Mouse (Mus musculus): Measurements from ENCODE around the gene Dennd4a.

GRCm38 (mm10) chr9:64778151-64778550, 33.0 kb upstream of the Dennd4a start:
- no peak for TF ChIP-seq SIN3A (IDR thresholded peaks at IDR 0.05; ENCODE audit: low read length)
- TF ChIP-seq CTCF (conservative IDR thresholded peaks at IDR 0.05 in 1 of 2, IDR thresholded peaks at IDR 0.05 in 1 of 2; ENCODE audit: low read depth in 2 of 2, low read length in 2 of 2) = peak in 1 of 2 experiments; percentile 22; a peak in 1 of 4 replicates

Data from CH12.LX (cell line).